Mouse (Mus musculus) ES-E14 (cell line): Measurements from ENCODE around the gene Gabrb3. TPM values are rescaled to one million over a fixed set of nuclear protein-coding genes. Genes with fewer than 3 reads are reported as not detected.

Experiments used
- DNase-seq: peaks from one replicate; pipeline ENCODE4 v3.0.0-alpha.2; 2013; ENCODE audit warnings: low read depth, low spot score
- H3K27ac ChIP-seq: 2 replicates; pipeline ENCODE4 v1.5.1; 2012; ENCODE audit warnings: low read depth, mild to moderate bottlenecking, low read length, moderate library complexity, mixed read lengths; ENCODE audit not compliant: poor library complexity, insufficient read depth, severe bottlenecking
- H3K36me3 ChIP-seq: 2 replicates; pipeline ENCODE4 v1.6.1; 2012; ENCODE audit warnings: mild to moderate bottlenecking, low read length, moderate library complexity, mixed read lengths; ENCODE audit not compliant: control insufficient read depth, poor library complexity, insufficient read depth, severe bottlenecking
- H3K4me1 ChIP-seq, 2 experiments: fragments of 150-350 bp in 1 of 2; sonication (generic) in 1 of 2; 2 replicates each; pipeline ENCODE4 v1.6.1; 2012; ENCODE audit warnings: low read length in 2 of 2, mild to moderate bottlenecking in 1 of 2, mixed read lengths in 1 of 2; ENCODE audit not compliant: control insufficient read depth in 2 of 2, insufficient read depth in 2 of 2, poor library complexity in 1 of 2
- H3K4me3 ChIP-seq, 2 experiments: fragments of 150-350 bp in 1 of 2; sonication (generic) in 1 of 2; 2 replicates each; pipeline ENCODE4 v1.5.1; 2012; ENCODE audit warnings: low read length in 2 of 2, low read depth in 1 of 2, mild to moderate bottlenecking in 1 of 2, mixed read lengths in 1 of 2; ENCODE audit not compliant: insufficient read depth in 1 of 2, poor library complexity in 1 of 2, severe bottlenecking in 1 of 2
- H3K9ac ChIP-seq: 2 replicates; pipeline ENCODE4 v1.6.1; 2012; ENCODE audit warnings: low read depth, mild to moderate bottlenecking, low read length, mixed read lengths; ENCODE audit not compliant: poor library complexity, insufficient read depth, severe bottlenecking
- H3K9me3 ChIP-seq: fragments of 150-350 bp; sonication (generic); 2 replicates; pipeline ENCODE4 v1.6.1; 2012; ENCODE audit warnings: low read depth, mild to moderate bottlenecking, low read length; ENCODE audit not compliant: control insufficient read depth, insufficient read depth
- CHD2 ChIP-seq: IDR thresholded peaks from 2 replicates; pipeline ENCODE4 v1.6.1; 2014; ENCODE audit warnings: mild to moderate bottlenecking, low read depth, low read length, inconsistent platforms
- HCFC1 ChIP-seq: IDR thresholded peaks from 2 replicates; pipeline ENCODE4 v1.6.1; 2012; ENCODE audit warnings: low read length, inconsistent platforms, borderline replicate concordance; ENCODE audit not compliant: insufficient read depth
- MAFK ChIP-seq: IDR thresholded peaks from 2 replicates; pipeline ENCODE4 v1.6.1; 2014; ENCODE audit warnings: mild to moderate bottlenecking, low read depth, low read length, inconsistent platforms; ENCODE audit not compliant: insufficient read depth
- ZC3H11A ChIP-seq: IDR thresholded peaks from 2 replicates; pipeline ENCODE4 v1.6.1; 2012; ENCODE audit warnings: low read depth, mild to moderate bottlenecking, inconsistent platforms, low read length, borderline replicate concordance
- ZNF384 ChIP-seq: IDR thresholded peaks from 2 replicates; pipeline ENCODE4 v1.6.1; 2012; ENCODE audit warnings: low read depth, low read length, inconsistent platforms
- in situ Hi-C, 2 experiments: fragments of 600-800 bp; cut with MboI; formaldehyde crosslinking; loops; one replicate each; pipeline ENCODE4 v1.15.1; 2025; ENCODE audit warnings: low sequenced_read_pairs in 2 of 2, inconsistent platforms in 1 of 2; ENCODE audit not compliant: unreplicated experiment in 2 of 2
- total RNA-seq: library from RNA; depleted of rRNA; stranded (reverse); fragments of 300-350 nt; gene quantifications from 2 replicates; pipeline ENCODE4 v1.2.3, GENCODE M21; 2012

Gene Gabrb3
- total RNA-seq, 1 experiment = 4.9 TPM

DNA sequence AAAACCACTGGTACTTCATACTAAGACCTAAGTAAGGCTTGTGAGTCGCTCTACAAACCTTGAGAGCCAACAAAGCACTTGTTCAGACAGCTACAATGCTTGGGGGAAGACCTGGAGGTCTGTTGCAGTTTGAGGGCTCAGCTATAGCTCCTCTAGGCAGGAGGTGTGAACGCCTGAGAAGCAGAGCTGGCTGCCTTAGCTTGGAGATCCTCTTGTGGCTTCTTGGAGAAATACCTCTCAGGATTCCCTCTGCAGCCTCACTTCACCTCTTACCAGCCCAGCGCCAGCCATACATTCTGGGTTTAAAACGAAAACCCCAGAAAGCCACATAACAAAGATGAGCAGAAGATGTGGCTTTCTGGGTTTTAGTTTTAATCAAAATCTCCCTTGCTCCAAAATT, 29.4 kb upstream of the Gabrb3 start:
- Histone ChIP-seq H3K9me3 (no peaks in the 10 kb centered on the region), H3K9ac (no peak overlapping the region), H3K36me3 (no peaks in the 10 kb centered on the region), H3K4me1 (no peaks in the 10 kb centered on the region), H3K27ac (no peak overlapping the region), H3K4me3 (no peak overlapping the region)
- TF ChIP-seq MAFK = no peak
- TF ChIP-seq ZNF384 = no peak
- TF ChIP-seq CHD2 = no peak
- TF ChIP-seq ZC3H11A = no peak
- TF ChIP-seq HCFC1 = no peak
- DNase-seq = no peak
- in situ Hi-C loops = no loop called here

DNA sequence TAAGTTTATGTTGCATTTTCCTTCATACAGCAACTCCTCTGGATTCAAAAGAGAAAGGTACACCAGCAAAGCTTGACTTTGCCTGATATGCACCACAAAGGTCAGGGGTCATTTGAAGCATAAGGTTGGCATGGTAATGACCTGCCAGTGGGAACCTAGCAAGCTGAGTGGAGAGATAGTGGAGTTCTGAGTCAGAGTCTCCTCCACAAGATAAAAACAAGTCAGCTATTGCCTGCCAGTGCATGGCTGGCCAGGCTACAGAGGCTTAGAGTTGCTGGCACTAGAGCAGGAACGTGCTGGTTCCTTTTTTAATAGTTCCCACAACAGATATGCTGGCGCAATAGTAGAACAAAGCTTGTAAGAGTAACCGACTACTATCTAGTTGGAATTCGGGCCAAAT, 25.9 kb upstream of the Gabrb3 start:
- Histone ChIP-seq H3K4me3 (no peak overlapping the region), H3K9ac (no peak overlapping the region), H3K36me3 (no peaks in the 10 kb centered on the region), H3K9me3 (no peaks in the 10 kb centered on the region), H3K27ac (no peak overlapping the region), H3K4me1 (no peaks in the 10 kb centered on the region)
- DNase-seq = no peak
- TF ChIP-seq ZNF384 (no peak), HCFC1 (no peak), ZC3H11A (no peak), CHD2 (no peak), MAFK (no peak)
- in situ Hi-C loops = no loop called here

DNA sequence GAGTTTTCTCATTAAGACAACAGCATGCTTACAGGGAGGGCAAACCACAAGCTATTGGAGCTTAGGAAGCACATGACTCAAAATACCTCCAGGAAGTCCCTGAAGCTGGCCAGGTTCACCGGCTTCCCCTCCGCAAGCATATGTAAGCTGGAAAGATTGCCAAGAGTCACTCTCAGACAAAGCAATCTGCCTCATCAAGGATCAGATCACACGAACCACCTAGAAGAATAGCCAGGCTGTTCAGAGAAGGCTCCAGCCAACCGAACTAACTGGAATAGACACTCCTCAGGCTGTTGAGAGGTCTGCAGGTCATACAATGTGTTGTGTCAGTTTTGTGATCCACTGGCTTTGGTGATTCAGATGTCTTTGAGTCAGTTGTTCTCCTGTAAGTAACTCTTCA, 8.3 kb upstream of the Gabrb3 start:
- Histone ChIP-seq H3K9ac (no peak overlapping the region), H3K4me1 (no peaks in the 10 kb centered on the region), H3K4me3 (no peak overlapping the region), H3K9me3 (no peaks in the 10 kb centered on the region), H3K36me3 (no peaks in the 10 kb centered on the region), H3K27ac (no peak overlapping the region)
- no peak for DNase-seq
- in situ Hi-C loops = no loop called here
- TF ChIP-seq ZC3H11A = no peak
- no peak for TF ChIP-seq MAFK
- TF ChIP-seq CHD2 = no peak

DNA sequence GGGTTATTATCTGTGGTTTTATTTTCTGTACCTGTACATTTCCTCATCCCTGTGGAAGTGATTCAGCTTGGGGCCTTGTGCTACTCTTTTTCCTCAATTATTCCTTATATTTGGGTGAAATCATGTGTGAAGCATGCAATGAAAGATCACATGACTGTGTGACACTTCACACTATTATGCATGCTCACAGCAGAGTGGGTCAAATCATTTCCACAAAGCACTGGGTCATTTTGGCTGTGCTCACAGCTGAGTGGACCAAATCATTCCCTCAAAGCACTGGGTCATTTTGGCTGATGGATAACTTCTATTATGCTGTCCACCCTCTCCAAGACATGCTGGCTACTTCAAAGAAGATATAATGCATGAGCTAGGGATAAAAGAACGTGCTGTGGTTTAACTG, 6.6 kb upstream of the Gabrb3 start:
- Histone ChIP-seq H3K4me3 (no peak overlapping the region), H3K9me3 (no peaks in the 10 kb centered on the region), H3K27ac (no peak overlapping the region), H3K4me1 (no peaks in the 10 kb centered on the region), H3K9ac (no peak overlapping the region), H3K36me3 (no peaks in the 10 kb centered on the region)
- no peak for TF ChIP-seq ZNF384
- no peak for TF ChIP-seq CHD2
- TF ChIP-seq MAFK = no peak
- TF ChIP-seq HCFC1 = no peak
- no peak for TF ChIP-seq ZC3H11A
- DNase-seq = no peak
- in situ Hi-C loops = no loop called here

DNA sequence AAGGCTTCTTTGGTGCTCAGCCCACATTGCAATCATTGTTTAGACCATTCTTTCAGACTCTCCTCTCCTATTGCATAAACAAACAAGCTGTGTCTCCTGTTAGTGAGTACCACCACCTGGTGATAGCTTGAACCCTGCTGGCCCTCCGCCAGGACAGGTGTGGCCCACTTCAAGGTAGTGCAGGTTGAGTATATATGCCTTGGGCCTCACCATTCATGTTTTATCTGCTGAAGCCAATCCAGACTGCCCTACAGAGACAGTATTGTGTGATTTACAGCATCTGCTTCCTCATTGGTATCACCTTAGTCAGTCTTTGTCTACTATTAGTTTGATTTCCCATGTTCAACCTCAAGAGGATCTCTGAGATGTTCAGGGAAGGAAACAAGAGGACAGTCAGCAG, 1.6 kb downstream of the Gabrb3 start:
- no peak overlapping the region for H3K9ac ChIP-seq
- no peak overlapping the region for H3K4me3 ChIP-seq
- H3K9me3 ChIP-seq = no peaks in the 10 kb centered on the region
- in situ Hi-C loops = no loop called here
- DNase-seq = no peak
- no peak for TF ChIP-seq MAFK
- TF ChIP-seq ZC3H11A = no peak
- H3K36me3 ChIP-seq = no peaks in the 10 kb centered on the region
- no peaks in the 10 kb centered on the region for H3K4me1 ChIP-seq
- no peak overlapping the region for H3K27ac ChIP-seq
